Mouse (Mus musculus): ENCODE measurements around the gene Aqp9. TPM values are rescaled to one million over a fixed set of nuclear protein-coding genes. Genes with fewer than 3 reads are reported as not detected.

Gene Aqp9
- total and polyA plus RNA-seq, 2 experiments, result 114 to 300 TPM

- H3K9ac ChIP-seq (ENCODE audit: low read depth, low read length), result no peak overlapping the region
- 86% methylated on average over 7 of the region's 7 CpGs for WGBS
These were observed 18.9 kb upstream of the Aqp9 start for GRCm38 (mm10) chr9:71187396-71187795.

GRCm38 (mm10) chr9:71185823-71186222 lies 17.3 kb upstream of the Aqp9 start:
- Histone ChIP-seq H3K36me3 (ENCODE audit: control insufficient read depth, insufficient read depth, low read length) (no peaks in the 10 kb centered on the region), H3K4me3 (ENCODE audit: insufficient read depth, low read depth, low read length) (no peak overlapping the region), H3K27me3 (ENCODE audit: control insufficient read depth, insufficient read depth, low read length) (no peaks in the 10 kb centered on the region), H3K79me2 (ENCODE audit: control insufficient read depth, insufficient read depth, low read length) (no peaks in the 10 kb centered on the region), H3K9ac (ENCODE audit: low read depth, low read length) (no peak overlapping the region), H3K27ac (replicated peaks; ENCODE audit: insufficient read depth, low read depth, low read length) (no peak overlapping the region), H3K4me1 (ENCODE audit: control insufficient read depth, insufficient read depth, low read length) (no peaks in the 10 kb centered on the region)
- TF ChIP-seq POLR2A (IDR thresholded peaks at IDR 0.05; ENCODE audit: extremely low read depth, insufficient read depth, low read length) (no peak), CTCF (IDR thresholded peaks at IDR 0.05; ENCODE audit: low read depth, low read length) (no peak)
- peak; percentile 42 for DNase-seq (ENCODE audit: extremely low read depth, low read depth, low spot score)
- WGBS, result 76% methylated on average over 2 of the region's 2 CpGs

More at GRCm38 (mm10) chr9:71187396-71187795, 18.9 kb upstream of the Aqp9 start:
- Histone ChIP-seq H3K4me3 (ENCODE audit: insufficient read depth, low read depth, low read length) (no peak overlapping the region), H3K27me3 (ENCODE audit: control insufficient read depth, insufficient read depth, low read length) (no peaks in the 10 kb centered on the region), H3K36me3 (ENCODE audit: control insufficient read depth, insufficient read depth, low read length) (no peaks in the 10 kb centered on the region), H3K4me1 (ENCODE audit: control insufficient read depth, insufficient read depth, low read length) (no peaks in the 10 kb centered on the region), H3K27ac (replicated peaks; ENCODE audit: insufficient read depth, low read depth, low read length) (no peak overlapping the region), H3K79me2 (ENCODE audit: control insufficient read depth, insufficient read depth, low read length) (no peaks in the 10 kb centered on the region)
- TF ChIP-seq CTCF (IDR thresholded peaks at IDR 0.05; ENCODE audit: low read depth, low read length) (no peak), POLR2A (IDR thresholded peaks at IDR 0.05; ENCODE audit: extremely low read depth, insufficient read depth, low read length) (no peak)
- DNase-seq (ENCODE audit: extremely low read depth, low read depth, low spot score), result no peak

GRCm38 (mm10) chr9:71185285-71185684 lies 16.8 kb upstream of the Aqp9 start:
- Histone ChIP-seq H3K4me1 (ENCODE audit: control insufficient read depth, insufficient read depth, low read length) (no peaks in the 10 kb centered on the region), H3K27ac (replicated peaks; ENCODE audit: insufficient read depth, low read depth, low read length) (no peak overlapping the region), H3K9ac (ENCODE audit: low read depth, low read length) (no peak overlapping the region), H3K4me3 (ENCODE audit: insufficient read depth, low read depth, low read length) (no peak overlapping the region), H3K79me2 (ENCODE audit: control insufficient read depth, insufficient read depth, low read length) (no peaks in the 10 kb centered on the region), H3K27me3 (ENCODE audit: control insufficient read depth, insufficient read depth, low read length) (no peaks in the 10 kb centered on the region), H3K36me3 (ENCODE audit: control insufficient read depth, insufficient read depth, low read length) (no peaks in the 10 kb centered on the region)
- no peak for DNase-seq (ENCODE audit: extremely low read depth, low read depth, low spot score)
- TF ChIP-seq CTCF (IDR thresholded peaks at IDR 0.05; ENCODE audit: low read depth, low read length) (no peak), POLR2A (IDR thresholded peaks at IDR 0.05; ENCODE audit: extremely low read depth, insufficient read depth, low read length) (no peak)

- Histone ChIP-seq H3K36me3 (ENCODE audit: control insufficient read depth, insufficient read depth, low read length) (no peaks in the 10 kb centered on the region), H3K27me3 (ENCODE audit: control insufficient read depth, insufficient read depth, low read length) (no peaks in the 10 kb centered on the region), H3K4me3 (ENCODE audit: insufficient read depth, low read depth, low read length) (no peak overlapping the region), H3K79me2 (ENCODE audit: control insufficient read depth, insufficient read depth, low read length) (no peaks in the 10 kb centered on the region), H3K27ac (replicated peaks; ENCODE audit: insufficient read depth, low read depth, low read length) (no peak overlapping the region), H3K4me1 (ENCODE audit: control insufficient read depth, insufficient read depth, low read length) (peaks cover 9% of the 10 kb centered on the region), H3K9ac (ENCODE audit: low read depth, low read length) (no peak overlapping the region)
- WGBS, result 51% methylated on average over 8 of the region's 8 CpGs
- DNase-seq (ENCODE audit: extremely low read depth, low read depth, low spot score), result peak; percentile 54
- TF ChIP-seq CTCF (IDR thresholded peaks at IDR 0.05; ENCODE audit: low read depth, low read length) (peak; percentile 41), POLR2A (IDR thresholded peaks at IDR 0.05; ENCODE audit: extremely low read depth, insufficient read depth, low read length) (no peak)
These were observed 11.7 kb upstream of the Aqp9 start for GRCm38 (mm10) chr9:71179964-71180700.

- no peaks in the 10 kb centered on the region for H3K36me3 ChIP-seq (ENCODE audit: control insufficient read depth, insufficient read depth, low read length)
- no peak overlapping the region for H3K4me3 ChIP-seq (ENCODE audit: insufficient read depth, low read depth, low read length)
- TF ChIP-seq POLR2A (IDR thresholded peaks at IDR 0.05; ENCODE audit: extremely low read depth, insufficient read depth, low read length), result no peak
- no peak for TF ChIP-seq CTCF (IDR thresholded peaks at IDR 0.05; ENCODE audit: low read depth, low read length)
- no peak for DNase-seq (ENCODE audit: extremely low read depth, low read depth, low spot score)
- no peaks in the 10 kb centered on the region for H3K79me2 ChIP-seq (ENCODE audit: control insufficient read depth, insufficient read depth, low read length)
- no peak overlapping the region for H3K9ac ChIP-seq (ENCODE audit: low read depth, low read length)
- H3K27me3 ChIP-seq (ENCODE audit: control insufficient read depth, insufficient read depth, low read length), result no peaks in the 10 kb centered on the region
- H3K4me1 ChIP-seq (ENCODE audit: control insufficient read depth, insufficient read depth, low read length), result peaks cover 16% of the 10 kb centered on the region
- H3K27ac ChIP-seq (replicated peaks; ENCODE audit: insufficient read depth, low read depth, low read length), result no peak overlapping the region
- 31% methylated on average over 6 of the region's 6 CpGs for WGBS
These were observed 10.9 kb upstream of the Aqp9 start for GRCm38 (mm10) chr9:71179276-71179896.

GRCm38 (mm10) chr9:71175686-71176085 lies 7.2 kb upstream of the Aqp9 start:
- Histone ChIP-seq H3K36me3 (ENCODE audit: control insufficient read depth, insufficient read depth, low read length) (no peaks in the 10 kb centered on the region), H3K27me3 (ENCODE audit: control insufficient read depth, insufficient read depth, low read length) (no peaks in the 10 kb centered on the region), H3K9ac (ENCODE audit: low read depth, low read length) (no peak overlapping the region), H3K4me1 (ENCODE audit: control insufficient read depth, insufficient read depth, low read length) (peaks cover 22% of the 10 kb centered on the region), H3K27ac (replicated peaks; ENCODE audit: insufficient read depth, low read depth, low read length) (peak overlapping the region; percentile 75), H3K4me3 (ENCODE audit: insufficient read depth, low read depth, low read length) (no peak overlapping the region), H3K79me2 (ENCODE audit: control insufficient read depth, insufficient read depth, low read length) (no peaks in the 10 kb centered on the region)
- DNase-seq (ENCODE audit: extremely low read depth, low read depth, low spot score), result peak; percentile 99
- TF ChIP-seq CTCF (IDR thresholded peaks at IDR 0.05; ENCODE audit: low read depth, low read length) (no peak), POLR2A (IDR thresholded peaks at IDR 0.05; ENCODE audit: extremely low read depth, insufficient read depth, low read length) (no peak)
- 31% methylated on average over 1 of the region's 1 CpGs for WGBS
